Mouse (Mus musculus): Measurements from ENCODE around the gene Cbll1. TPM values are rescaled to one million over a fixed set of nuclear protein-coding genes. Genes with fewer than 3 reads are reported as not detected.

Cbll1 gene
- total and polyA plus RNA-seq, 2 experiments from 2014 or later: 17.4 to 19.5 TPM

DNA sequence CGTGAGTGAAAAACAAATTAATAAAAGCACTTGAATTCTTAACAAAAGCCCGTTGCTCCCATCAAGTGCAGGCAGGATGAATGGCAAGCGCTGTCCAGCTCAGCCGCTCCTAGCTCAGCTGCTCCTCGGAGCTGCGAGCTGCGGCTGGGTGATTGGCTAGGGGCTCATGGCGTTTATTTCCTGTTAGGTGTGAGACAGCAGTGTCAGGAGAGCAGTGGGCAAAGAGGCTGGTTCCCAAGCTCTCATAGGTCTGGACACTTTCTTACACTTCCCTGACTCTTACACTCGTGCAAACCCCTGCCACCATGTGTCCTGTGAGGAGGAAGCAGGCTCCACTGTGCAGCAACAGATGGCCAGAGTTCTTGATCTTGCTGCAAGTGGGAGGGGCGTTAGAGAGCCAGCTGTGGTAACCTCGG lies 55.3 kb downstream of the Cbll1 start:
- 2% methylated on average over 11 of the region's 11 CpGs for WGBS
- H3K27ac ChIP-seq (ENCODE audit: low read depth, low read length): no peak overlapping the region
- no peaks in the 10 kb centered on the region for H3K36me3 ChIP-seq (ENCODE audit: insufficient read depth, low read length)
- H3K27me3 ChIP-seq (ENCODE audit: insufficient read depth, low read length): peaks cover 4% of the 10 kb centered on the region; the same call in 1 of the 2 replicates
- DNase-seq (ENCODE audit: low spot score) (peak; percentile 53), ATAC-seq (ENCODE audit: low FRiP score) (peak; percentile 65)
- TF ChIP-seq CTCF (IDR thresholded peaks at IDR 0.05): peak; percentile 33
- peak overlapping the region; percentile 28 for H3K4me3 ChIP-seq (ENCODE audit: low read depth, low read length)
- H3K9ac ChIP-seq (replicated peaks; ENCODE audit: low read length, poor library complexity, severe bottlenecking): no peak overlapping the region
- peak overlapping the region; percentile 58 for H3K4me2 ChIP-seq (ENCODE audit: low read depth, low read length, poor library complexity, severe bottlenecking)
- no peaks in the 10 kb centered on the region for H3K9me3 ChIP-seq (ENCODE audit: low read length)
- no peaks in the 10 kb centered on the region for H3K4me1 ChIP-seq (ENCODE audit: insufficient read depth, low read length)

DNA sequence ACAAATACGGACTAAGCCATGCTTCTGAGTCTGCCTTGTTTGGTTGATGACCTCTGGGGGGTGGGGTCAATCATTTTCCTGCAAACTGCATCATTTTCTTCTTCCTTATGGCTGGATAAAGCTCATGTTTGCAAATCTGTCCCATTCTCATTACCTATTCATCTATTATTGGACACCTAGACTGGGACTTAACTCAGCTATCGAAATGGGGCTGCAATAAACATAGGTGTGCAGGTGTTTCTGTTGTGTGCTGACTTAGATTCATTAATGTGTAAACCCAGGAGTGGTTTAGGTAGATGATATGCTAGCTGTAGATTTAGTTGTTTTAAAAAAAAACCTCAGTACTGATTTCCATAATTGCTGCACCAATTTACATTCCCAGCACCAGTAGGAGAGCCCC lies 59.8 kb downstream of the Cbll1 start:
- Histone ChIP-seq H3K27me3 (ENCODE audit: insufficient read depth, low read length) (peaks cover 4% of the 10 kb centered on the region; the same call in 1 of the 2 replicates), H3K36me3 (ENCODE audit: insufficient read depth, low read length) (no peaks in the 10 kb centered on the region), H3K9me3 (ENCODE audit: low read length) (no peaks in the 10 kb centered on the region), H3K27ac (ENCODE audit: low read depth, low read length) (no peak overlapping the region), H3K9ac (replicated peaks; ENCODE audit: low read length, poor library complexity, severe bottlenecking) (no peak overlapping the region), H3K4me1 (ENCODE audit: insufficient read depth, low read length) (no peaks in the 10 kb centered on the region), H3K4me2 (ENCODE audit: low read depth, low read length, poor library complexity, severe bottlenecking) (no peak overlapping the region), H3K4me3 (ENCODE audit: low read depth, low read length) (no peak overlapping the region)
- no peak for TF ChIP-seq CTCF (IDR thresholded peaks at IDR 0.05)
- WGBS: 75% methylated on average over 2 of the region's 2 CpGs
- ATAC-seq (ENCODE audit: low FRiP score) (no peak), DNase-seq (ENCODE audit: low spot score) (no peak)

DNA sequence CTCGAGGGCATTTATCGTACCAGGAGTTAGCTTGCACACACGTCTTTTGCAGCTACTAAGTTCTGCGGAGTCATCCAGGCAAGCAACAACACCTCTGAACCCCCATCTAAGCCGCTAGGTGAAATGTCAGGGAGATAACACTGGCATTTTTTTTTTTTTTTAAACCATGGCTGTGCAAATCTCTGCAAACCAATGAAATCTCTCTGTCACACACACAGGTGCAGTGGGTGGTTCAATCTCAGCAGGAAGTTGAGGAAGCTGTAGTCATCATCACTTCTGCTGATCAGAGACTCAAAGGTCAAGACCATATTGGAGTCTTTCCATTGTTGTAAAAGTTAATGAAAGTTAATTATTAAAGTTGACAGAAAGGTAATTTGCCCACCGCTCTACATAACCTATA lies 61.6 kb downstream of the Cbll1 start:
- Histone ChIP-seq H3K36me3 (ENCODE audit: insufficient read depth, low read length) (no peaks in the 10 kb centered on the region), H3K27me3 (ENCODE audit: insufficient read depth, low read length) (no peaks in the 10 kb centered on the region), H3K4me3 (ENCODE audit: low read depth, low read length) (no peak overlapping the region), H3K4me1 (ENCODE audit: insufficient read depth, low read length) (no peaks in the 10 kb centered on the region), H3K4me2 (ENCODE audit: low read depth, low read length, poor library complexity, severe bottlenecking) (no peak overlapping the region), H3K9ac (replicated peaks; ENCODE audit: low read length, poor library complexity, severe bottlenecking) (no peak overlapping the region), H3K9me3 (ENCODE audit: low read length) (no peaks in the 10 kb centered on the region), H3K27ac (ENCODE audit: low read depth, low read length) (no peak overlapping the region)
- DNase-seq (ENCODE audit: low spot score) (no peak), ATAC-seq (ENCODE audit: low FRiP score) (no peak)
- WGBS: 74% methylated on average over 6 of the region's 6 CpGs
- TF ChIP-seq CTCF (IDR thresholded peaks at IDR 0.05): no peak

Other genes with a start within 250 kb of the Cbll1 start
- gene Lamb1, start 234.4 kb downstream of the Cbll1 start, total RNA-seq (2014; rRNA removed): 19.5 and 24.6 TPM in 2 replicates
- 7.6 and 8.1 TPM in 2 replicates for gene Lamb1, start 234.4 kb downstream of the Cbll1 start, polyA plus RNA-seq (2015; fragmentation: Nextera tagmentation; extraction: Ambion mirVana)
- gene Dld, start 148.2 kb downstream of the Cbll1 start, total RNA-seq (2014; rRNA removed): 41.0 and 62.3 TPM in 2 replicates
- gene Dld, start 148.2 kb downstream of the Cbll1 start, polyA plus RNA-seq (2015; fragmentation: Nextera tagmentation; extraction: Ambion mirVana): 113 and 122 TPM in 2 replicates
- gene Slc26a3, start 108.7 kb downstream of the Cbll1 start, total RNA-seq (2014; rRNA removed): 0.19 TPM in 1 of 2 replicates, not detected in the other
- 0.07 and 0.15 TPM in 2 replicates for gene Slc26a3, start 108.7 kb downstream of the Cbll1 start, polyA plus RNA-seq (2015; fragmentation: Nextera tagmentation; extraction: Ambion mirVana)
- gene Slc26a4, start 60.4 kb upstream of the Cbll1 start, total RNA-seq (2014; rRNA removed): 0.05 and 0.33 TPM in 2 replicates
- gene Slc26a4, start 60.4 kb upstream of the Cbll1 start, polyA plus RNA-seq (2015; fragmentation: Nextera tagmentation; extraction: Ambion mirVana): 0.10 TPM in 1 of 2 replicates, not detected in the other
- 5.9 and 11.1 TPM in 2 replicates for gene Bcap29, start 135.0 kb upstream of the Cbll1 start, total RNA-seq (2014; rRNA removed)
- gene Bcap29, start 135.0 kb upstream of the Cbll1 start, polyA plus RNA-seq (2015; fragmentation: Nextera tagmentation; extraction: Ambion mirVana): 33.9 and 36.1 TPM in 2 replicates
- 3.9 and 8.6 TPM in 2 replicates for gene Dus4l, start 155.2 kb upstream of the Cbll1 start, total RNA-seq (2014; rRNA removed)
- 5.9 and 8.3 TPM in 2 replicates for gene Dus4l, start 155.2 kb upstream of the Cbll1 start, polyA plus RNA-seq (2015; fragmentation: Nextera tagmentation; extraction: Ambion mirVana)
- 41.1 and 51.8 TPM in 2 replicates for gene Cog5, start 155.3 kb upstream of the Cbll1 start, total RNA-seq (2014; rRNA removed)
- 16.9 and 18.8 TPM in 2 replicates for gene Cog5, start 155.3 kb upstream of the Cbll1 start, polyA plus RNA-seq (2015; fragmentation: Nextera tagmentation; extraction: Ambion mirVana)
- 21.2 and 22.6 TPM in 2 replicates for gene Gpr22, start 214.3 kb upstream of the Cbll1 start, total RNA-seq (2014; rRNA removed)
- 17.5 and 19.0 TPM in 2 replicates for gene Gpr22, start 214.3 kb upstream of the Cbll1 start, polyA plus RNA-seq (2015; fragmentation: Nextera tagmentation; extraction: Ambion mirVana)

All from midbrain, postnatal 0 days (tissue).